Mouse (Mus musculus) spleen, adult 18-20 months (tissue): ENCODE measurements around the gene Tomm20l.

Experiments
- DNase-seq, 2 experiments: peaks; one replicate each; pipeline ENCODE4 v3.0.0; 2022; ENCODE audit warnings: mixed read lengths in 2 of 2

Gene Tomm20l

DNA sequence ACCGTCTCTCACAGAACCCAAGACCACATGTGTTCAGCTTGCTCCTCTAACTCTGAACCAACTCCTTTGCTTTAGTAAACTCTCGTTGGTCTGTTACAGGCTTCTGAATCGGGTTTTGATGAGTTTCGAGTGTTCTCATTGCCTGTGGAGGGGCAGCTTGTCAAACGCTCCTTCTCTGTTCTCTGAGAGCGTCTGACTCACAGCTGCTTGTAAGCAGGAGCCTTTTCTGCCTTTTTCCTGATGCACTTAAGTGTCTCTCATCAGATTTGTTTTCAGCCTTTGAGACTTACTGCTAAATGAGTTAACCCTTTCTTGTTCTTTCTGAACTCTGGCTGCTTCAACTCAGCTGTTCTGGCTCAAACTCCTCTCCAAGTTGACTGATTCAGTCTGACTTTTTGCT is 46.7 kb downstream of the Tomm20l start:
- no peak for DNase-seq

GRCm38 (mm10) chr12:71164410-71164809 is 53.2 kb downstream of the Tomm20l start:
- DNase-seq: no peak

GRCm38 (mm10) chr12:71169911-71170310 is 58.7 kb downstream of the Tomm20l start:
- DNase-seq: no peak
